Mouse (Mus musculus) heart, adult 2 months (tissue): ENCODE measurements around the gene Thbs2.

ENCODE experiments used
- CTCF ChIP-seq: fragments of 200-600 bp; IDR thresholded peaks from 2 replicates; pipeline ENCODE4 v1.8.1; 2022; ENCODE audit warnings: antibody characterized with exemption, mild to moderate bottlenecking, moderate library complexity
- POLR2A ChIP-seq: fragments of 200-500 bp; IDR thresholded peaks from 2 replicates; pipeline ENCODE4 v1.6.1; 2011; ENCODE audit warnings: mild to moderate bottlenecking, low read depth, low read length, control low read depth; ENCODE audit not compliant: insufficient read depth

DNA sequence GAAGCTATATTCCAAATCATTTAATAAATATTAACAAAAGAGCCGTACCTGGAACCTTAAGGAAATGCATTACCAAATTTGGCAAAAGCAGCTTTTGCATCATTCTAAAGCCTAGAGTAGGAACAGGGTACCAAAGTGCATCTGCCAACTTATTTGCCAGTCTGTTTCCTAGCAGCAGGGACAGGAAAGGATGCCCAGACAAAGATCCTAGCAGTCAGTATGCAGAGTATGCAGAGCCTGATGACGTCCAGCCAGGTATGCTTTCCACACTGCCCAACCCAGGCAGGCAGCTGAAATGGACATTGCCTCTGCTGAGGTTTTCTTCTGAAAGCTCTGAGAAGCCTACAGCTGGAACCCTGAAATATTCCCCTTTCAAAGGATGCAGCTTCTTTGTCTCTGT lies 27.6 kb downstream of the Thbs2 start:
- TF ChIP-seq CTCF (no peak), POLR2A (no peak)
